Mouse (Mus musculus) MEL (cell line): ENCODE measurements around the gene Grk5.

Experiments
- CHD2 ChIP-seq: IDR thresholded peaks from 2 replicates; pipeline ENCODE4 v1.6.1; 2011; ENCODE audit warnings: low read length, improper control_type of control experiment
- CTCF ChIP-seq, 3 experiments: IDR thresholded peaks in 2 of 3; conservative IDR thresholded peaks in 1 of 3; 2 replicates each; pipeline ENCODE4 v1.5.1; 2011 to 2012; ENCODE audit warnings: low read length in 3 of 3, low read depth in 2 of 3, mild to moderate bottlenecking in 2 of 3, improper control_type of control experiment in 1 of 3, inconsistent platforms in 1 of 3, mixed read lengths in 1 of 3, moderate library complexity in 1 of 3; ENCODE audit not compliant: control insufficient read depth in 1 of 3, insufficient read depth in 1 of 3, poor library complexity in 1 of 3, severe bottlenecking in 1 of 3
- POLR2AphosphoS5 ChIP-seq: IDR thresholded peaks from 2 replicates; pipeline ENCODE4 v1.6.1; 2012; ENCODE audit warnings: low read depth, borderline replicate concordance, mild to moderate bottlenecking, inconsistent platforms, low read length, moderate library complexity, mixed read lengths
- USF1 ChIP-seq: IDR thresholded peaks from 2 replicates; pipeline ENCODE4 v1.6.1; 2014; ENCODE audit warnings: low read depth, mild to moderate bottlenecking, inconsistent platforms, low read length, improper control_type of control experiment, moderate library complexity
- ZKSCAN1 ChIP-seq: IDR thresholded peaks from 2 replicates; pipeline ENCODE4 v1.6.1; 2012; ENCODE audit warnings: low read depth, mild to moderate bottlenecking, inconsistent platforms, low read length, improper control_type of control experiment, moderate library complexity

- TF ChIP-seq CTCF (IDR thresholded peaks at IDR 0.05 in 2 of 3, conservative IDR thresholded peaks at IDR 0.05 in 1 of 3; ENCODE audit: control insufficient read depth in 1 of 3, insufficient read depth in 1 of 3, low read depth in 2 of 3, low read length in 3 of 3, poor library complexity in 1 of 3, severe bottlenecking in 1 of 3) (no peak), USF1 (no peak), CHD2 (no peak), POLR2AphosphoS5 (no peak), ZKSCAN1 (no peak)
Measured at GRCm38 (mm10) chr19:60979581-60979980, 90.0 kb downstream of the Grk5 start.
